Comparison of ENCODE assay signal across 37 mouse cellular contexts in genomic region chr12:56688482-56688840, GRCm38 (mm10). TPM values are rescaled to one million over a fixed set of nuclear protein-coding genes. Genes with fewer than 3 reads are reported as not detected.
"Had no signal": no experiment of that assay in that cellular context is flagged by ENCODE, and none has a peak within 500 bp of the region (broad histone marks: within the 10 kb centered on the region; RNA-seq: fewer than 3 reads in every experiment).

No protein-coding gene starts in this region.

- H3K9me3 ChIP-seq: heart, embryonic 13.5 days; heart, embryonic 15.5 days; hindbrain, embryonic 13.5 days; hindbrain, embryonic 15.5 days; limb, embryonic 13.5 days; limb, embryonic 15.5 days had no signal

- DNase-seq: gastrocnemius, postnatal 14 days; gastrocnemius, postnatal 36 days; heart, adult 11 months; heart, adult 2 months; heart, postnatal 14 days; heart, postnatal 36 days; kidney, adult 11 months; kidney, adult 2 months; kidney, adult 9 months; kidney, postnatal 14 days; kidney, postnatal 36 days; layer of hippocampus, adult 9-11 months; layer of hippocampus, postnatal 36 days; left cerebral cortex, postnatal 4 days had no signal

- H3K36me3 ChIP-seq: heart, embryonic 13.5 days; heart, embryonic 15.5 days; hindbrain, embryonic 13.5 days; hindbrain, embryonic 15.5 days; kidney, embryonic 15.5 days; limb, embryonic 13.5 days; limb, embryonic 15.5 days had no signal

- H3K4me3 ChIP-seq: heart, adult 2 months; heart, embryonic 13.5 days; heart, embryonic 15.5 days; hindbrain, embryonic 13.5 days; hindbrain, embryonic 15.5 days; kidney, embryonic 15.5 days; limb, embryonic 13.5 days; limb, embryonic 15.5 days had no signal

- H3K4me2 ChIP-seq: heart, embryonic 11.5 days; heart, embryonic 13.5 days; heart, embryonic 15.5 days; hindbrain, embryonic 13.5 days; hindbrain, embryonic 15.5 days; kidney, embryonic 15.5 days; limb, embryonic 13.5 days; limb, embryonic 15.5 days had no signal

- H3K9ac ChIP-seq: heart, embryonic 13.5 days; heart, embryonic 15.5 days; hindbrain, embryonic 13.5 days; hindbrain, embryonic 15.5 days; kidney, embryonic 15.5 days; limb, embryonic 13.5 days; limb, embryonic 15.5 days had no signal

- H3K27ac ChIP-seq: heart, adult 2 months; heart, embryonic 13.5 days; heart, embryonic 15.5 days; hindbrain, embryonic 13.5 days; hindbrain, embryonic 15.5 days; hindbrain, postnatal 0 days; kidney, embryonic 15.5 days; kidney, postnatal 0 days; limb, embryonic 13.5 days; limb, embryonic 15.5 days had no signal

- ATAC-seq: hindbrain, postnatal 0 days; intestine, embryonic 16.5 days had no signal

RNA-seq across cellular contexts. Expression of gene Pax9, which starts 3.1 kb away (rescaled TPM):
- total RNA-seq: hematopoietic stem cell, adult 5-6 weeks; hindbrain, postnatal 0 days; layer of hippocampus, adult 18-20 months; layer of hippocampus, adult 8-10 months; layer of hippocampus, postnatal 14 days; layer of hippocampus, postnatal 36 days; left cerebral cortex, adult 18-20 months; left cerebral cortex, adult 8-10 months; left cerebral cortex, postnatal 10 days; left cerebral cortex, postnatal 25 days; left cerebral cortex, postnatal 4 days; liver, adult 2 months had no signal
- polyA plus RNA-seq: gonadal fat pad, adult 2 months; hindbrain, embryonic 15.5 days; hindbrain, postnatal 0 days; intestine, embryonic 14.5 days; intestine, embryonic 16.5 days; kidney, adult 2 months; large intestine, adult 2 months; liver, adult 2 months had no signal
